Mouse (Mus musculus): ENCODE results near the gene Cdkn2aipnl. TPM values are rescaled to one million over a fixed set of nuclear protein-coding genes. Genes with fewer than 3 reads are reported as not detected.

Gene Cdkn2aipnl
- polyA plus RNA-seq, 1 experiment from 2014 or later = 128 TPM

DNA sequence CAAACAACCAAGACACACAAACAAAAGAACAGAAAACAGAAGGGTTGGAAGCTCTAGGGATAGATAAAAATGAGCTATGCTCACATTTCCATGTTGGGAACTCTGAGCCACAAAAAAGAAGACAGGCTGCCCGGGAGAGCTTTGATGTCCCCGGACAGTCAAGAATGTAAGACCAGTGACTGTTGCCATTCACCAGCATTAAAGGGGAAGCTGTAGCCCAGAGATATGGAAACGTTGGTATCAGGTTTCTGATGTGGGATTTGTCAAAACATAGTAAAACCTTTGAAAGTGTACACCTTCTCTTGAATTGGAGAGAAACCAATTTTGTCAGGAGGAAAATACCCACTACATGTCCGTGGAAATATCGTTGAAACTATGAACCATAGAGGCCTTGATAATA, 8.0 kb upstream of the Cdkn2aipnl start:
- 90% methylated on average over 5 of the region's 5 CpGs for WGBS
- no peak for ATAC-seq (ENCODE audit: low read depth)

DNA sequence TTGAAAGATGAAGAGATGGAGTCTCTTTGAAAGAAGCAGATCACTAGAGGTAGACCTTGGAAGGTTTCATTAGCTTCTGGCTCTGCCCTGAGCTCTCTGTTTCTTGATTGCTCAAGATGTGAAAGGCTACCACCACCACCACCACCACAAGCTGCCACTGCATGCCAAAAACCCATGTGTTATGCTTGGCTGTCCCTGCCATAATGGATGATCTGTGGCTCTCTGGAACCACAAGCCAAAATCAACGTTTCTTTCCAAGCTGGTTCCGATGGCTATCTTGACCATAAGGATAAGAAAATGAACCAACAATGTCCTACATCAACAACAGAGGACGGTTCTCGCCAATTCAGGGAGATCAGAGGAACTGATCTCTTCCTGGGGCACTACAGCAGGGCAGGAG, 7.4 kb upstream of the Cdkn2aipnl start:
- 92% methylated on average over 4 of the region's 4 CpGs for WGBS

More for the DNA sequence above, 8.0 kb upstream of the Cdkn2aipnl start:
- no peaks in the 10 kb centered on the region for H3K27me3 ChIP-seq (ENCODE audit: control insufficient read depth, insufficient read depth, low read length)
- H3K4me3 ChIP-seq (ENCODE audit: low read depth, low read length) = no peak overlapping the region
- H3K4me1 ChIP-seq (ENCODE audit: control insufficient read depth, insufficient read depth, low read length) = no peaks in the 10 kb centered on the region
- H3K27ac ChIP-seq (ENCODE audit: low read depth, low read length) = no peak overlapping the region
- no peak overlapping the region for H3K9ac ChIP-seq (replicated peaks; ENCODE audit: low read depth, low read length)
- H3K4me2 ChIP-seq (ENCODE audit: low read depth, low read length) = no peak overlapping the region
- H3K36me3 ChIP-seq (ENCODE audit: control insufficient read depth, insufficient read depth, low read length) = no peaks in the 10 kb centered on the region
- no peaks in the 10 kb centered on the region for H3K9me3 ChIP-seq (ENCODE audit: control insufficient read depth, low read length)

GRCm38 (mm10) chr11:51960967-51961471, 6.4 kb upstream of the Cdkn2aipnl start:
- H3K4me2 ChIP-seq (ENCODE audit: low read depth, low read length) = no peak overlapping the region
- no peaks in the 10 kb centered on the region for H3K36me3 ChIP-seq (ENCODE audit: control insufficient read depth, insufficient read depth, low read length)
- H3K9ac ChIP-seq (replicated peaks; ENCODE audit: low read depth, low read length) = no peak overlapping the region
- no peak overlapping the region for H3K27ac ChIP-seq (ENCODE audit: low read depth, low read length)
- 60% methylated on average over 11 of the region's 11 CpGs for WGBS
- no peak overlapping the region for H3K4me3 ChIP-seq (ENCODE audit: low read depth, low read length)
- H3K27me3 ChIP-seq (ENCODE audit: control insufficient read depth, insufficient read depth, low read length) = no peaks in the 10 kb centered on the region
- no peaks in the 10 kb centered on the region for H3K9me3 ChIP-seq (ENCODE audit: control insufficient read depth, low read length)
- ATAC-seq (ENCODE audit: low read depth) = no peak
- H3K4me1 ChIP-seq (ENCODE audit: control insufficient read depth, insufficient read depth, low read length) = no peaks in the 10 kb centered on the region

More for the DNA sequence above, 7.4 kb upstream of the Cdkn2aipnl start:
- H3K9me3 ChIP-seq (ENCODE audit: control insufficient read depth, low read length) = no peaks in the 10 kb centered on the region
- H3K27ac ChIP-seq (ENCODE audit: low read depth, low read length) = no peak overlapping the region
- no peak for ATAC-seq (ENCODE audit: low read depth)
- H3K4me3 ChIP-seq (ENCODE audit: low read depth, low read length) = no peak overlapping the region
- no peaks in the 10 kb centered on the region for H3K27me3 ChIP-seq (ENCODE audit: control insufficient read depth, insufficient read depth, low read length)
- no peaks in the 10 kb centered on the region for H3K4me1 ChIP-seq (ENCODE audit: control insufficient read depth, insufficient read depth, low read length)
- H3K4me2 ChIP-seq (ENCODE audit: low read depth, low read length) = no peak overlapping the region
- no peaks in the 10 kb centered on the region for H3K36me3 ChIP-seq (ENCODE audit: control insufficient read depth, insufficient read depth, low read length)
- H3K9ac ChIP-seq (replicated peaks; ENCODE audit: low read depth, low read length) = no peak overlapping the region

- Histone ChIP-seq H3K27ac (ENCODE audit: low read depth, low read length) (no peak overlapping the region), H3K4me1 (ENCODE audit: control insufficient read depth, insufficient read depth, low read length) (no peaks in the 10 kb centered on the region), H3K27me3 (ENCODE audit: control insufficient read depth, insufficient read depth, low read length) (no peaks in the 10 kb centered on the region), H3K36me3 (ENCODE audit: control insufficient read depth, insufficient read depth, low read length) (no peaks in the 10 kb centered on the region), H3K9ac (replicated peaks; ENCODE audit: low read depth, low read length) (no peak overlapping the region), H3K4me2 (ENCODE audit: low read depth, low read length) (no peak overlapping the region), H3K9me3 (ENCODE audit: control insufficient read depth, low read length) (no peaks in the 10 kb centered on the region), H3K4me3 (ENCODE audit: low read depth, low read length) (no peak overlapping the region)
- ATAC-seq (ENCODE audit: low read depth) = no peak
- 88% methylated on average over 8 of the region's 8 CpGs for WGBS
Observed at GRCm38 (mm10) chr11:51961761-51962160, 5.7 kb upstream of the Cdkn2aipnl start.

- 92% methylated on average over 7 of the region's 7 CpGs for WGBS
- no peak for ATAC-seq (ENCODE audit: low read depth)
- Histone ChIP-seq H3K4me1 (ENCODE audit: control insufficient read depth, insufficient read depth, low read length) (no peaks in the 10 kb centered on the region), H3K9ac (replicated peaks; ENCODE audit: low read depth, low read length) (no peak overlapping the region), H3K9me3 (ENCODE audit: control insufficient read depth, low read length) (no peaks in the 10 kb centered on the region), H3K36me3 (ENCODE audit: control insufficient read depth, insufficient read depth, low read length) (no peaks in the 10 kb centered on the region), H3K27me3 (ENCODE audit: control insufficient read depth, insufficient read depth, low read length) (no peaks in the 10 kb centered on the region), H3K4me3 (ENCODE audit: low read depth, low read length) (no peak overlapping the region), H3K27ac (ENCODE audit: low read depth, low read length) (no peak overlapping the region), H3K4me2 (ENCODE audit: low read depth, low read length) (no peak overlapping the region)
Observed at GRCm38 (mm10) chr11:51962277-51962676, 5.2 kb upstream of the Cdkn2aipnl start.

DNA sequence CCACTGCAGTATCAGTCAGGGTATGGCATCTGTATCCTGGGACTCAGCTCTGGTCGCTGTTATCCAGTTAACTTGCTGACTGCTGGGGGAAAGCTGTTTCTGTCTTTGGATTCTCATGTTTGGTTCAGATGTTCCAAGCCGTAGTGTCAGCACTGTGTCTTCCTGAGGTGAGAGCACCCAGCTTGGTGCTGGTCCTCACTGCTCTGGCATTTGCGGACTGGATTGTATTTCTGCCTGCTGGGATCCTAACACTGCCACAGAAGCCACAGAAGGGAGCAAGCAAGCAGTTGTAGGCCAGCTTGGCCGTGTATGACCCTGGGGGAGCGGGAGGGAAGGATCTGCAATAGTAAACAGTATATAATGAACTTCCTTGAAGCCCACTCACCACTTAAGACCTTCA, 810 bp upstream of the Cdkn2aipnl start:
- no peak for ATAC-seq (ENCODE audit: low read depth)
- Histone ChIP-seq H3K36me3 (ENCODE audit: control insufficient read depth, insufficient read depth, low read length) (peaks cover 7% of the 10 kb centered on the region), H3K4me3 (ENCODE audit: low read depth, low read length) (no peak overlapping the region), H3K9ac (replicated peaks; ENCODE audit: low read depth, low read length) (no peak overlapping the region), H3K4me2 (ENCODE audit: low read depth, low read length) (no peak overlapping the region), H3K9me3 (ENCODE audit: control insufficient read depth, low read length) (no peaks in the 10 kb centered on the region), H3K27me3 (ENCODE audit: control insufficient read depth, insufficient read depth, low read length) (no peaks in the 10 kb centered on the region), H3K4me1 (ENCODE audit: control insufficient read depth, insufficient read depth, low read length) (peaks cover 5% of the 10 kb centered on the region; the same call in 1 of the 2 replicates), H3K27ac (ENCODE audit: low read depth, low read length) (no peak overlapping the region)
- WGBS = 83% methylated on average over 5 of the region's 5 CpGs

- Histone ChIP-seq H3K4me1 (ENCODE audit: control insufficient read depth, insufficient read depth, low read length) (peaks cover 5% of the 10 kb centered on the region; the same call in 1 of the 2 replicates), H3K4me2 (ENCODE audit: low read depth, low read length) (no peak overlapping the region), H3K4me3 (ENCODE audit: low read depth, low read length) (no peak overlapping the region), H3K9me3 (ENCODE audit: control insufficient read depth, low read length) (no peaks in the 10 kb centered on the region), H3K27me3 (ENCODE audit: control insufficient read depth, insufficient read depth, low read length) (no peaks in the 10 kb centered on the region), H3K27ac (ENCODE audit: low read depth, low read length) (no peak overlapping the region), H3K9ac (replicated peaks; ENCODE audit: low read depth, low read length) (no peak overlapping the region), H3K36me3 (ENCODE audit: control insufficient read depth, insufficient read depth, low read length) (peaks cover 19% of the 10 kb centered on the region)
- no peak for ATAC-seq (ENCODE audit: low read depth)
- 97% methylated on average over 9 of the region's 9 CpGs for WGBS
Observed at GRCm38 (mm10) chr11:51968896-51969295, 1.4 kb downstream of the Cdkn2aipnl start.

DNA sequence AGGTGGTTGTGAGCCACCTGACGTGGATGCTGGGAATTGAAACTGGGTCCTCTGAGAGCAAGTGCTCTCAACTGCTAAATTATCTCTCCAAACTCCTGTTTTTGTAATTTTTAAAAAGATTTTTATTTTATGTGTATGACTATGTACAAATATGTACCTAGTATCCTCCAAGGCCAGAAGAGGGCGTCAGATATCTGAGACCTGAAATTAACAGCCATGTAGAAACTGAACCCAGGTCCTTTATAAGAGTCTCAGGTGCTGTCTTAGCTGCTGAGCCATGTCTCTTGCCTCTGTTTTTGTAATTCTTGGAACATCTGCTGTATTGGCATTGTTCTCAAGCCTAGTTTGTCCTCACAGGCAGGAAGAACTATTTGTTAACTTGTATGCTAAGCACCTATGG, 2.0 kb downstream of the Cdkn2aipnl start:
- Histone ChIP-seq H3K36me3 (ENCODE audit: control insufficient read depth, insufficient read depth, low read length) (peaks cover 19% of the 10 kb centered on the region), H3K27ac (ENCODE audit: low read depth, low read length) (no peak overlapping the region), H3K4me3 (ENCODE audit: low read depth, low read length) (no peak overlapping the region), H3K4me1 (ENCODE audit: control insufficient read depth, insufficient read depth, low read length) (peaks cover 5% of the 10 kb centered on the region; the same call in 1 of the 2 replicates), H3K4me2 (ENCODE audit: low read depth, low read length) (no peak overlapping the region), H3K27me3 (ENCODE audit: control insufficient read depth, insufficient read depth, low read length) (no peaks in the 10 kb centered on the region), H3K9me3 (ENCODE audit: control insufficient read depth, low read length) (no peaks in the 10 kb centered on the region), H3K9ac (replicated peaks; ENCODE audit: low read depth, low read length) (no peak overlapping the region)
- WGBS = 94% methylated on average over 2 of the region's 2 CpGs
- no peak for ATAC-seq (ENCODE audit: low read depth)

- Histone ChIP-seq H3K9ac (replicated peaks; ENCODE audit: low read depth, low read length) (no peak overlapping the region), H3K4me3 (ENCODE audit: low read depth, low read length) (no peak overlapping the region), H3K9me3 (ENCODE audit: control insufficient read depth, low read length) (no peaks in the 10 kb centered on the region), H3K27me3 (ENCODE audit: control insufficient read depth, insufficient read depth, low read length) (no peaks in the 10 kb centered on the region), H3K4me1 (ENCODE audit: control insufficient read depth, insufficient read depth, low read length) (peaks cover 5% of the 10 kb centered on the region; the same call in 1 of the 2 replicates), H3K27ac (ENCODE audit: low read depth, low read length) (no peak overlapping the region), H3K36me3 (ENCODE audit: control insufficient read depth, insufficient read depth, low read length) (peaks cover 26% of the 10 kb centered on the region), H3K4me2 (ENCODE audit: low read depth, low read length) (no peak overlapping the region)
- WGBS = 96% methylated on average over 6 of the region's 6 CpGs
- ATAC-seq (ENCODE audit: low read depth) = no peak
Observed at GRCm38 (mm10) chr11:51971644-51972043, 4.2 kb downstream of the Cdkn2aipnl start.
